Mouse (Mus musculus) left cerebral cortex, adult 9 months (tissue): Measurements from ENCODE around the gene Olfr846.

Experiments
- DNase-seq, 2 experiments: peaks; one replicate each; pipeline ENCODE4 v3.0.0; 2022; ENCODE audit warnings: low spot score in 2 of 2

Olfr846 gene

GRCm38 (mm10) chr9:19363905-19364304, at the start of gene Olfr846:
Olfr846 (minus strand) TSS chr9:19364005.
- no peak for DNase-seq

- DNase-seq: no peak
These were observed 14.8 kb upstream of the Olfr846 start, which contains the start of gene Olfr847 for GRCm38 (mm10) chr9:19378569-19378968. Olfr847 (minus strand) TSS chr9:19378669.

GRCm38 (mm10) chr9:19336157-19336556, 27.6 kb downstream of the Olfr846 start, which contains the start of gene Olfr845:
Olfr845 (plus strand) TSS chr9:19336457.
- no peak for DNase-seq

GRCm38 (mm10) chr9:19316047-19316446, 47.8 kb downstream of the Olfr846 start, which contains the start of gene Olfr844:
Olfr844 (plus strand) TSS chr9:19316347.
- no peak for DNase-seq
